Mouse (Mus musculus) forebrain, embryonic 16.5 days (tissue): ENCODE results near the gene Spaar. TPM values are rescaled to one million over a fixed set of nuclear protein-coding genes. Genes with fewer than 3 reads are reported as not detected.

ENCODE experiments used
- ATAC-seq: fragments of 200-750 bp; cut with Nextera tagmentation; 2 replicates; pipeline ENCODE4 v1.8.0; 2017; ENCODE audit warnings: mild to moderate bottlenecking, moderate library complexity
- H3K27ac ChIP-seq: fragments of 300-500 bp; sonication (generic); 2 replicates; pipeline ENCODE4 v1.5.1; 2014; ENCODE audit warnings: low read length, control low read depth
- H3K27me3 ChIP-seq: fragments of 300-500 bp; sonication (generic); replicated peaks from 2 replicates; pipeline ENCODE4 v1.6.1; 2014; ENCODE audit warnings: low read length; ENCODE audit not compliant: control insufficient read depth, insufficient read depth
- H3K36me3 ChIP-seq: fragments of 300-500 bp; sonication (generic); 2 replicates; pipeline ENCODE4 v1.6.1; 2014; ENCODE audit not compliant: control insufficient read depth, insufficient read depth
- H3K4me1 ChIP-seq: fragments of 300-500 bp; sonication (generic); replicated peaks from 2 replicates; pipeline ENCODE4 v1.6.1; 2014; ENCODE audit warnings: low read length; ENCODE audit not compliant: control insufficient read depth, insufficient read depth
- H3K4me2 ChIP-seq: fragments of 300-500 bp; sonication (generic); 2 replicates; pipeline ENCODE4 v1.6.1; 2014; ENCODE audit warnings: mild to moderate bottlenecking, low read length, control low read depth
- H3K4me3 ChIP-seq: fragments of 300-500 bp; sonication (generic); replicated peaks from 2 replicates; pipeline ENCODE4 v1.5.1; 2014; ENCODE audit warnings: mild to moderate bottlenecking, low read length, control low read depth
- H3K9ac ChIP-seq: fragments of 300-500 bp; sonication (generic); replicated peaks from 2 replicates; pipeline ENCODE4 v1.6.1; 2014; ENCODE audit warnings: low read depth, low read length, control low read depth
- H3K9me3 ChIP-seq: fragments of 300-500 bp; sonication (generic); 2 replicates; pipeline ENCODE4 v1.6.1; 2016; ENCODE audit warnings: low read length; ENCODE audit not compliant: control insufficient read depth
- WGBS: fragments of 180-500 bp; shearing (Covaris S2); extraction: QIAGEN DNeasy Blood & Tissue Kit; methylation state at CpG from one replicate; pipeline ENCODE4 v1.1.7; 2014; 5-methylcytosine and 5-hydroxymethylcytosine counted together
- polyA plus RNA-seq: library from polyadenylated mRNA; unstranded; fragments of >200 nt; fragmentation: Nextera tagmentation; extraction: Ambion mirVana; gene quantifications from 2 replicates; pipeline ENCODE4 v1.2.1, GENCODE M21; 2015

Spaar gene
- polyA plus RNA-seq, 1 experiment from 2014 or later: 0.10 TPM

DNA sequence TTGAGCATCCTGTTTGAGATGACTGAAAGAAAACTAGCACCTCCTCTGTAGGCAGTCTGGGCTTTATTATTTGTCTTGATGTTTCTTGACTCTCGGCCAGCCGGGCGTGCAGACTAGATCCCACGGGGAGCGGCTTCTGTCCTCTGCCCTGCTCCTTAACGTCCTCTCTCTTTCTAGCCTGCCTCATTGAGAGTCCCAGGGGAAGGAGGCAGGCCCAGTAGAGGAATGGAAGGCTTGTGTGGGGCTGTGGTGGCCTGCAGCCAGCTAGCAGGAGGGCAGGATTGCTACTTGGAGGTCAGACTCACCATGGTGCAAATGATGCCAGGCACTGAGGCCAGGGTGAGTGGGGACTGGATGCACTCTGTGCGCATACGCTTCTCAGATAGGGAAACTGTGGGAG, 26.0 kb upstream of the Spaar start:
- no peak for ATAC-seq
- Histone ChIP-seq H3K4me2 (no peak overlapping the region), H3K27me3 (no peaks in the 10 kb centered on the region), H3K4me1 (no peaks in the 10 kb centered on the region), H3K27ac (no peak overlapping the region), H3K9me3 (no peaks in the 10 kb centered on the region), H3K9ac (no peak overlapping the region), H3K4me3 (no peak overlapping the region), H3K36me3 (no peaks in the 10 kb centered on the region)
- 82% methylated on average over 8 of the region's 8 CpGs for WGBS

DNA sequence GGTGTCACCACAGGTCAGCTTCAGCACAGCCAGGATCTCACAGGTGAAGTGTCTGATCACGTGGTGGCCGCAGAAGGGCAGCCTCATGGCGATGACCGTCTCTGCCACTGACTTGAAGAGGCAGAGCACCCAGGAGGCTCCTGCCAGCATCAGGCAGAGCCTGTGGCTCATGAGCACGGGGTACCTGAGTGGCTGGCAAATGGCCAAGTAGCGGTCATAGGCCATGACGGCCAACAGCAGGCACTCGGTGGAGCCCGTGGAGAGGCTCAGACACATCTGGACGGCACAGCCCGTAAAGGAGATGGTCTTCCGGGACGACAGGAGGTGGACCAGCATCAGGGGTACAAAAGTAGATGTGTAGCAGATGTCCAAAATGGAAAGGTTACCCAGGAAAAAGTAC, 23.8 kb upstream of the Spaar start:
- Histone ChIP-seq H3K4me2 (no peak overlapping the region), H3K9ac (no peak overlapping the region), H3K4me3 (no peak overlapping the region), H3K4me1 (no peaks in the 10 kb centered on the region), H3K27me3 (no peaks in the 10 kb centered on the region), H3K9me3 (no peaks in the 10 kb centered on the region), H3K36me3 (no peaks in the 10 kb centered on the region), H3K27ac (no peak overlapping the region)
- WGBS: 89% methylated on average over 13 of the region's 13 CpGs
- no peak for ATAC-seq

DNA sequence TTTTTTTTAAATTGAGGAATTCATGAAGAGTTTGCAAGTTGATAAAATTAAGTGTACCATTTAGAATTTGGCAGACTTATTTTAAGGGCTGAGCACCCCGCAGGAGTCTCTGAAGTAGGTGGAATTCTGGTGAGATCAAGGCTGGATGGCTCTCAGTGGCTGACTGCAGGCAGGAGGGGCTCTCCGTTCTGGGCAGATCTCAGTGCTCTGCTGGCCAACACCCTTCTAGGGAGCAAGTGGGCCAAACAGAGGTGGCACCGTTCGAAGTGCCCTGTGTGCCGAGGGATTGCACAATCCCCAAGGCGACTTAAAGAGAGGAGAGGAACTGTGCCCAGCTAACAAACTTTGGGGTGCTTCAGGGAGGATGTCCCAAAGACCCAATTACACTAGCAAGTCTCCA, 20.0 kb upstream of the Spaar start, which contains the start of gene Olfr71:
TSS of gene Olfr71 (minus strand) at position 387 of the 400 bp plus-strand sequence.
- no peaks in the 10 kb centered on the region for H3K9me3 ChIP-seq
- WGBS: 81% methylated on average over 6 of the region's 6 CpGs
- H3K4me3 ChIP-seq: no peak within 1 kb of the TSS
- no peaks in the 10 kb centered on the region for H3K27me3 ChIP-seq
- H3K9ac ChIP-seq: no peak within 1 kb of the TSS
- no peak for ATAC-seq
- H3K4me2 ChIP-seq: no peak within 1 kb of the TSS
- H3K4me1 ChIP-seq: peaks cover 4% of the 10 kb centered on the region
- no peak within 1 kb of the TSS for H3K27ac ChIP-seq
- no peaks in the 10 kb centered on the region for H3K36me3 ChIP-seq

DNA sequence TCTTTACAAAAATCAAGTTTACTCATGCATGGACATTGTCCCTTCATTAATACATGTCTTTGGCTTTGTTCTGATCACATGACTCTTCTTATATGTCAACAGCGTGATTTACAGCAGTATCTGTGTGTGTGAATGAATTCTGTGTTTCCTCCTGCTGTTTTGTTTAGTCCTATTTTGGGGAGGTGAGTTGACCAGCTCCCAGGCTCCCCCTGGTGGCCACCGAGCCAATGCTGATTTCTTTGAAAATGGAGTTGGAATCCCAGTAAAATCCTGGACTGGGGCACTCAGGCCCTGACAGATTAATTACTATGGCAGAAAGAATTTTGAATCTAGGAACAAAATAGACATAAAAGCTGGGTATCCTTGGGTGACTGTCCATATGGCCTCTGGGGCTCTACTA, 18.0 kb upstream of the Spaar start:
- Histone ChIP-seq H3K36me3 (no peaks in the 10 kb centered on the region), H3K4me3 (no peak overlapping the region), H3K27ac (no peak overlapping the region), H3K27me3 (no peaks in the 10 kb centered on the region), H3K4me1 (peaks cover 4% of the 10 kb centered on the region), H3K4me2 (no peak overlapping the region), H3K9ac (no peak overlapping the region), H3K9me3 (no peaks in the 10 kb centered on the region)
- ATAC-seq: no peak
- 0% methylated on average over 2 of the region's 2 CpGs for WGBS

DNA sequence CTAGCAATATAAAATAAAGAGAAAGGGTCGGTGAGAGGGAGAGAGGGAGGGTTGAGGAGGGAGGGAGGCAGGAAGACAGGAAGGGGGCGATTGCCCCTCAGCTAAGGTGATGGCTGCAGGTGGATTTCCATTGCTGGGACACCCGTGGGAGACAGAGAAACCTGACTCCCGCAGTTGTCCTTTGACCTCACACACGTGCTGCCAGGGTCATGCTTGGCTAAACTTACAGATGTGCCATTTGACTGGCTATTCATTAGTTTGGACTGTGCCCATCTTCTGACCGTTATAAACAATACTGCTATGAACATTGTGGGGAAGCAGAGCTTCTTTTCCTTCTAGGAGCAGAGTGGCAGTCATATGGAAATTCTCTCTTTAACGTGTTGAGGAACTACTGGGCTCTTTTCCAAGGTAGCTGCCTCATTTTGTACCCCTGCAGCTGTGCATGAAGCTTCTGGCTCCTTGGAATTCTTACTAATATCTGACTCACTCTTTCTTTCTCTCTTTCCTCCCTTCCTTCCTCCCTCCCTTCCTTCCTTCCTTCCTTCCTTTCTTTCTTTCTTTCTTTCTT, 16.1 kb upstream of the Spaar start:
- WGBS: 31% methylated on average over 7 of the region's 7 CpGs
- Histone ChIP-seq H3K9ac (no peak overlapping the region), H3K27ac (no peak overlapping the region), H3K36me3 (no peaks in the 10 kb centered on the region), H3K9me3 (no peaks in the 10 kb centered on the region), H3K4me3 (no peak overlapping the region), H3K27me3 (no peaks in the 10 kb centered on the region), H3K4me1 (peaks cover 4% of the 10 kb centered on the region), H3K4me2 (no peak overlapping the region)
- no peak for ATAC-seq

DNA sequence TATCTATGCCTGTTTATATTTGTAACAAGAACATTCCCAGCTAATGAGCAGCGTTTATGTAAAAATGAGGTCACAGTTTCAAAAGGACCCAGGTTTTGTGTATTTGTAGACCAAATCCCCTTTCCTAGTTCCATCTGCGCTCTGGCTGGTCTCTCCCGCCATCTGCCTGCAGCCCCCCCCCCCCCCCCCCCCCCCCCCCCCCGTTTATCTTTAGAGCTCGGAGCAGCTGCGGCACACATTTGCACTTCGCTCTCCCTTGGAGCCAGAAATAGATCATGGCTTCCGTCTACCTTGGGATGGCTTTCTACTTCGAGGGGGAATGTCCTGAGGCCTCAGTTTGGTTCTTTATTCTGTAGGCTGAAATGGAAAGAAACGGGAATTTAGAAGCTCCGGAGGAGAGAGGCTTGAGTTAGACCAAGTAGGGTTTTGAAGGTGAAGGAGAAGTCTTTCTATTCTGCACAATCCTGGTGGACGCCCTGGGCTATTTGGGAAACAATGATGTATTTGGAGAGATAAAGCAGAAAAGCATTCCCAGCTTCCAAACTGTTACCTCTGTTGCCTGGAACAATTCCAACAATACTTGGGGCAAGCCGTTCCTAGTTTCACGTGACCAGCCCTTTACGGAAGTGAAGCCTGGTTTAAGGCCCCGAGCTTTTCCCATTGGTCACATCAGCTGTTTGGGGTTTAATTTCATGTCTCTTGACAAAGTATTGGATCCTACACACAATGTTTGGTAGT, 9.2 kb upstream of the Spaar start:
- H3K4me2 ChIP-seq: no peak overlapping the region
- WGBS: 42% methylated on average over 15 of the region's 16 CpGs
- H3K36me3 ChIP-seq: no peaks in the 10 kb centered on the region
- H3K9me3 ChIP-seq: no peaks in the 10 kb centered on the region
- H3K27me3 ChIP-seq: no peaks in the 10 kb centered on the region
- H3K27ac ChIP-seq: peak overlapping the region; percentile 71
- no peak overlapping the region for H3K4me3 ChIP-seq
- no peak overlapping the region for H3K9ac ChIP-seq
- ATAC-seq: peak; percentile 55
- H3K4me1 ChIP-seq: peaks cover 10% of the 10 kb centered on the region

DNA sequence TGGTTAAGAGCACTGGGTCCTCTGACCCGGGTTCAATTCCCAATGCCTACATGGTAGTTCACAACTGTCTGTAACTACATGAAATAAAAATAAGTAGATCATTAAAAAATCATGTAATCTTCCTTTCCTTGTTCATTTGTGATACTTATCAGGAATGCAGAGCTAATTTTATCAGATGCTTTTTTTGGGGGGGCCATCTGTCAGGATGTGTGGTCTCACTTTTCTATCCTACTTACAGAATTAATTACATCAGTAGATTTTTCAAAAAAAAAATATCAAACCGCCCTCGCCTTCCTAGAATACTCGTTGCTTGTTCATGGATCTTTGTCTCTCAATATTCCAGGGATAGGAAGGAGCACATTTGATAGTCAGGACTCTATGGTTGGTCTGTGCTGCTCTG, 7.6 kb upstream of the Spaar start:
- no peak for ATAC-seq
- Histone ChIP-seq H3K4me2 (no peak overlapping the region), H3K27ac (peak overlapping the region; percentile 41), H3K9ac (no peak overlapping the region), H3K9me3 (no peaks in the 10 kb centered on the region), H3K4me3 (no peak overlapping the region), H3K36me3 (no peaks in the 10 kb centered on the region), H3K27me3 (no peaks in the 10 kb centered on the region), H3K4me1 (peaks cover 10% of the 10 kb centered on the region)
- WGBS: 68% methylated on average over 4 of the region's 4 CpGs

DNA sequence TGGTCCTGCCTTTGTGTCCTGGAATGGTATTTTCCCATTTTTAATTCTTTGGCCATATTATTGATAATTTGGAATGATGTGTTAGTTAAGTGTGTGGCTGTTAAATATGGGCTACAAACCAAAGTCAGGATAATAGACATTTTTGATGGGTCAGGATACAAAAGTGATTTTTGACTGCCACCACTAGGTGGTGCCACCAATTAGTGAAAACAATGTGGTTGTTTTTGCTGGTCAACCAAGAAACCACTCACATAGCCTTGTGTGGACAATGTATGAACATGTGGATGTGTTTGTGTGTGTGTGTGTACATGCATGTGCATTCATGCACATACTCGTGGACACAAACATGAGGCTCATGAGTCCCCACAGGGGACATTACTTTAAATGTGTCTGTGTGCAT, 5.1 kb upstream of the Spaar start:
- WGBS: 52% methylated on average over 1 of the region's 1 CpGs
- no peak overlapping the region for H3K9ac ChIP-seq
- no peak overlapping the region for H3K27ac ChIP-seq
- no peak overlapping the region for H3K4me2 ChIP-seq
- no peak overlapping the region for H3K4me3 ChIP-seq
- H3K9me3 ChIP-seq: no peaks in the 10 kb centered on the region
- H3K36me3 ChIP-seq: no peaks in the 10 kb centered on the region
- ATAC-seq: no peak
- no peaks in the 10 kb centered on the region for H3K27me3 ChIP-seq
- peaks cover 10% of the 10 kb centered on the region for H3K4me1 ChIP-seq

DNA sequence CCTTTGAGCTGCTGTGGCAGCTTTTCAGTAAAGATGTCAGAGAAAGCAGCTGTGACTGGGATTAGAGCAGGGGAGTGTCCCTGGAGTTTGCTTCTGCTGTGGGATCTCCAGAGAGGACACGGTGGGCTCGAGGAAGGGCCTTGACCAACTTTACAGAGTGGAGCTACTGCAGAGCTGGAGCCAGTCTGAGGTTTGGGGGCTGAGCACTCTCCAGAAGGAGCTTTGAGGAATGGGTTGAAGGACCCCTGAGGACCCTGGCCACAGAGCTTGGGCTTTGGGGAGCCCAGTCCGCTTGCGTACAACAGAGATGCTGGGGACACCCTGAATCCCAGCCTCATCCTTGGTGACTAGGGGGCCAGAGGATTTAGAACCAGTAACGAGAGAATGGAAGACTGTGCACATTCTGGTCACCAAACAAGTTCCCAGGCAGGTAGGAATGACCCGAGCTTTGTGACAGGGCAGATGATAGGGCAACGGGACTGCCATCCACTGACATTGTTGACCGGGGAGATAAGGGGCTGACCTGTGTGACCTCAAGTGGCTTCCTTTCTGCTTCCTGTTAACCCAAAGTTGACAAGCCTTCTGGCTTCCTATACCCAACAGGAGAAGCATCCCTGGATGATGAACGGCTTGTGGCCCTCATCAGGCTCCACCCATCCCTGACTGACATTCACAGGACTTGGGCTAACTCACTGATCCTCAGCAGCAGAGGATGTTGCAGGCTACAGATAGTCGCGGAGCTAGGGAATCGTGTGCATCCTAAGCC, 3.4 kb upstream of the Spaar start:
- Histone ChIP-seq H3K9me3 (no peaks in the 10 kb centered on the region), H3K36me3 (no peaks in the 10 kb centered on the region), H3K27ac (no peak overlapping the region), H3K9ac (no peak overlapping the region), H3K4me1 (peaks cover 2% of the 10 kb centered on the region; the same call in 1 of the 2 replicates), H3K4me2 (no peak overlapping the region), H3K4me3 (no peak overlapping the region), H3K27me3 (no peaks in the 10 kb centered on the region)
- no peak for ATAC-seq
- 83% methylated on average over 12 of the region's 12 CpGs for WGBS
